30 mouse cellular contexts compared by ENCODE assay signal in genomic region chr9:4061037-4061436, GRCm38 (mm10).
DNase-seq lines count a peak whose midpoint lies in the region; TF ChIP-seq lines count a peak whose summit lies in the region.
"Had no signal": no experiment of that assay in that cellular context is flagged by ENCODE, and none has a peak within 500 bp of the region (broad histone marks: within the 10 kb centered on the region; RNA-seq: fewer than 3 reads in every experiment).

No protein-coding gene starts in this region.

- intact Hi-C loops in left cerebral cortex, adult 2 months (cut with DNase I), result no loop called here
- intact Hi-C loops in gastrocnemius, postnatal 14 days (cut with DNase I; ENCODE audit: low total_unique reads), result no loop called here

- no peak for TF ChIP-seq CTCF in left cerebral cortex, adult 2 months (IDR thresholded peaks at IDR 0.05)

- peak; percentile 46 for DNase-seq in right cerebral cortex, adult 18-20 months
- no peak for DNase-seq in right cerebral cortex, postnatal 4 days
- peak; percentile 11 to 13 for DNase-seq in left cerebral cortex, adult 2 months (ENCODE audit: extremely low spot score in 1 of 2, low spot score in 2 of 2)
- DNase-seq in right cerebral cortex, postnatal 10 days (ENCODE audit: low spot score in 2 of 2), result peak; percentile 20 to 27
- DNase-seq in gastrocnemius, postnatal 14 days, result no peak
- no peak for DNase-seq in B cell, adult 2 months
- DNase-seq in kidney, adult 18-20 months, result no peak
- DNase-seq: adrenal gland, postnatal 25 days; cerebellum, adult 18-20 months; cerebellum, postnatal 14 days; forebrain, postnatal 0 days; heart, postnatal 10 days; kidney, adult 11 months; kidney, postnatal 4 days; liver, embryonic 13.5 days; lung, adult 18-20 months; lung, postnatal 4 days; thymus, adult 2 months; thymus, postnatal 36 days had no signal

- H3K27ac ChIP-seq in left cerebral cortex, adult 2 months, result no peak overlapping the region
- H3K27ac ChIP-seq: heart, embryonic 13.5 days; hindbrain, embryonic 15.5 days; kidney, embryonic 15.5 days; limb, embryonic 10.5 days; limb, embryonic 15.5 days; liver, embryonic 13.5 days; midbrain, embryonic 12.5 days; neural tube, embryonic 12.5 days; stomach, embryonic 15.5 days had no signal

- no peak overlapping the region for H3K4me3 ChIP-seq in left cerebral cortex, adult 2 months
- H3K4me3 ChIP-seq: erythroblast, embryonic 14.5 days; heart, embryonic 13.5 days; hindbrain, embryonic 15.5 days; kidney, embryonic 15.5 days; limb, embryonic 10.5 days; limb, embryonic 15.5 days; liver, embryonic 13.5 days; megakaryocyte, embryonic 14.5 days; midbrain, embryonic 12.5 days; myocyte; neural tube, embryonic 12.5 days; stomach, embryonic 15.5 days had no signal

Comparison
In these comparisons a context has a peak if more than half of its experiments do, and no peak if none do; other contexts are left out.
1. DNase-seq: peak in right cerebral cortex, adult 18-20 months (single experiment), left cerebral cortex, adult 2 months (2 of 2) and right cerebral cortex, postnatal 10 days (2 of 2); none in right cerebral cortex, postnatal 4 days (single experiment), gastrocnemius, postnatal 14 days (single experiment), B cell, adult 2 months (0 of 2) and kidney, adult 18-20 months (single experiment).